Mouse (Mus musculus): Measurements from ENCODE around the gene Mrgpre. TPM values are rescaled to one million over a fixed set of nuclear protein-coding genes. Genes with fewer than 3 reads are reported as not detected.

Mrgpre gene
- total RNA-seq, 2 experiments from 2014 or later: 6.4 to 7.2 TPM

DNA sequence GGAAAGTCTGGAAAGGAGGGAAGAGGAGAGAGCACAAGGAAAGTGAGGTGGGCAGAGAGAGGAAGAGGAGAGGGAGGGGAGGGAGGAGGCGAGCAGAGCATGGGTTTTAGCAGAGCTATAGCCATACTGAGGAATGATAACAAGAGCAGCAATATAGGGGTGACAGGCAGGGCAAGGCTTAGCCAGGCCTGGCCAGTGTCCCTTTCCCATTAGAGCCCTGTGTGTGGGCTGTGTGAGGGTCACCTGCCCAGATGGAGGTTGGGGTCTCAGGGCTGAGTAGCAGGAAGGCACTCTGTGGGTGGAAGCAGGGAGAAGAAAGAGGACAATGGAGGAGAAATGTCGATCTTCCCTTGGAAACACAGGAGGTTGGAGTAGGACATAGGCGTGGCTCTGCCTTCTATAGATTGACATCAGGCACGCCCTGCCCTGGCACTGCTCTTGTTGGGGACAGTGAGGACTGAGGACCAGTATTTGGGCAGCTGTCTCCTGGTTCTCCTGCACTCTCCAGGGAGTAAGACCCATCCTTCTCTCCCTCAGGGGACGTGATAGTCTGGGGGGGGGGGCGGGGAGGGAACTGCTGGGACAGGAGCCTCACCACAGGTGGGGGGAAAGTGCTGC is 813 bp downstream of the Mrgpre start:
- DNase-seq (ENCODE audit: low spot score in 2 of 2): no peak

- DNase-seq (ENCODE audit: low spot score in 2 of 2): no peak
Measured at GRCm38 (mm10) chr7:143777375-143777774, 6.9 kb downstream of the Mrgpre start.

- no peak for DNase-seq (ENCODE audit: low spot score in 2 of 2)
Measured at GRCm38 (mm10) chr7:143776137-143776536, 8.2 kb downstream of the Mrgpre start.

GRCm38 (mm10) chr7:143769461-143769860 is 14.8 kb downstream of the Mrgpre start:
- DNase-seq (ENCODE audit: low spot score in 2 of 2): no peak

DNA sequence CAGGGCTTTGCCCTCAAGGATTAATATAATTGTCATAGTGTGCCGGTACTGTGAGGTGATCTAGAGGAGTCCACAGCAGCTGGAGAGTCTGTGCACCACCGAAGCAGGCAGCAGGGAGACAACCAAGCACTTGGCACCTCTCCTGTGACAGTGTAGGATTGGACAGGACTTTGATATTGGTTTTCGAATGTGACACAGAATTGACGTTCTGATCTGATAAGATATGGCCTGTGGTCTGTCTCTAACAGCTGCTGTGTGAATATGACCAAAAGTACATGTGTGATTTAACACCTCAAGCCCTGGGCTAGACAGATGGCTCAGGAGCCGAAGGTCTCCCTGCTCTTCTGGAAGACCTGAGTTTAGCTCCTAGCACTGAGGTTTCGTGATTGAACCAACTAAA is 16.0 kb downstream of the Mrgpre start:
- DNase-seq (ENCODE audit: low spot score in 2 of 2): no peak

DNA sequence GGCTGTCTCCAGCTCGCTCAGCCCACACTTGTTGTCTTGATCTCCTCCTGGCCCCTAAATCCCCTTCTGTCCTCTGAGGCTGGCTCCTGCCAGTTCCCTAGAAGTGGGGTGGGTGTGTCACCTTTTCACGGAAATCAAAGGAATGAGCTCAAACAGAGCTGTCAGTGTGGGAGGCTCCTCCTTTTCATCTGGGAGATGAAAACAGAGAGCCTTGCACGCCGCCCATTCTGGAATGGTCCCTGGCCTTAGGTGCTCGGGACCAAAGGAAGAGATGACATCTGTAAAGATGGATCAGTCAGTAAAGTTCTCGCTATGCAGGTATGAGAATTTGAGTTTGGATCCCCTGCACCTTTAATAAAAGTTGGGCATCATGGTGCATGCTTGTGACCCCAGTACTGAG is 17.4 kb downstream of the Mrgpre start, which contains the start of gene Mrgprg:
Gene Mrgprg, minus strand, starts transcription at position 101 of the 400 bp plus-strand sequence.
- DNase-seq (ENCODE audit: low spot score in 2 of 2): no peak

DNA sequence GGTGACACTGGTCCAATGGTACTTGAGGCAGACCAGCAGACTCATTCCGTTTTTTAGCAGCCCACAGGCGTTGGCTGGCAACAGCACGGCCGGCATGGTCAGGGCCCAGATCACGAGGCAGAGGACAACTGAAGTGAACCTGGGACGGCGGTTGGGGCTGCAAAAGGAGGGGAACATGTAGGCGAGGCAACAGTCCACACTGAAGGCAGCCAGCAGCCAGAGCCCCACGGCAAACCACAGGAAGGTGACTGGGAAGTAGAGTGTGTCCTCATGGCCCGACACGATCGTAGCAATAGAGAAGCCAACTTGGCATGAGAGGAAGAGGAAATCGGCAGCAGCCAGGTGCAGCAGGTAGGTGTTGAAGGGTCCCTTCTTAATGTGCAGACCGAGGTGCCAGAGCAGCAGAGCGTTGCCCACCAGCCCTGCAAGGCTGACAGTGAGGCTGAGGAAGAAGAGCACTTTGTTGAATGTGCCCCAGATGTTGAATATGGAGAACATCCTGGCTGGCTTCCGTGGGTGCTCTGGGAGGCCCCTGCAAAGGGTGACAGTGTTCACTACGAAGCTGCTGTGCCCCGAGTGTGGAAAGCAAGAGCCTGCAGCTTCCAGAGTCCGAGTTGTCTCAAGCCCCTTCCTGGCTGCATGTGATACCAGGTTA is 19.3 kb downstream of the Mrgpre start:
- DNase-seq (ENCODE audit: low spot score in 2 of 2): no peak

DNA sequence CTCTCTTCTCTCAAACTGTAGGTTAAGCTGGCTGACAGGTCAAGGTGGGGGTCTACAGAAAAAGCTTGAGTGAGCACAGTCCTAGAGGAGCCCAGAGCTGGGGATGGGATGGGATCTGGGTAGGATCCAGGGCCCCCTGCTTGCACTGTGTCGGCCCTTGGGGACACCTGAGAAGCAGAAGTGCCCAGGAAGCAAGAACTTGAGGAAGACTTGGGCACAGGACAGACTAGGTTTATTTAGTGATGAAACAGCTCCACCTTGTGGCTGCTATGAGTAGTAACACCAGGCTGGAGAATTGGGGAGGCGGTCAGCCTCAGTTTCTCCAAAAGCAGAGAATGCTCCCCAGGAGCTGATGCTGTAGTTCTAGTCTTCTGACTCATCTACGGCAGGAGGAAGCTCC is 20.5 kb downstream of the Mrgpre start:
- no peak for DNase-seq (ENCODE audit: low spot score in 2 of 2)

DNA sequence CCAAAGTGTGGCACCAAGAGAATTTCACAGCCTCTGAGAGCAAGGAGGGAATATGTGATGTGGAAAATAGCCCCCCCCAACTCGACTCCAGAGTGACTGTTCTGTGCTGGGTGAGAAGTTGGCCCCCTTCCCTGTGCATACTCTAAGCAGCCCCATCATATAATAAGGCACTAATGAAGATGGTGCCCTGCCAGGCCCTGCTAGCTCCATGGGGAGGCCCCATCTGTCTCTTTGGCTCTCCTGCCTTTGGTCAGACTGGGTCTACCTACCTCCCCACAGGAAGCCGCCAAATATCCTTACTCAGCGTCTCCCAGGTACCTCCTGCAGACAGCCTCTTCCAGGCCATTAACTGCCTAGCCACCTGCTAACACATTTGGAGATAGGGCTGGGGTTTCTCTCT is 25.3 kb downstream of the Mrgpre start:
- no peak for DNase-seq (ENCODE audit: low spot score in 2 of 2)

DNA sequence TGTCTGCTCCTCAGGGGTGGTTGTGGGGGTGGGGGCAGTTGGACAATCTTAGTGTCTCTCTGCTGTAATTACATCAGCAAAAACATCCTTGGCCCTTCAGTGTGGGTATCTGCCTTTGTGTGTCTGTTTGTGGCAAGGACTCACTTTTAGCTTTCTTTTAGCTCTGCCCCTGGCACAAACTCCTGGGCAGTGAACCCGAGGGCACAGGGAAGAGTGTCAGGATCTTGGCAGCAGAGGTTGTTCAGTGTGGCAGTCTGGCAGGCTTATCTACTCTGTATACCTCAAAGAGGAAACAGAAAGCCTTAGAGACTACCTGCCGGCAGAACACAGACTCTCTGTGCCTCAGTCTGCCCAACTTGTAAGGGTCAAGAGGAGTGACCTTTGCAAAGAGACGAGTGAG is 26.6 kb downstream of the Mrgpre start:
- peak in 1 of 2 experiments; percentile 22 for DNase-seq (ENCODE audit: low spot score in 2 of 2)

DNA sequence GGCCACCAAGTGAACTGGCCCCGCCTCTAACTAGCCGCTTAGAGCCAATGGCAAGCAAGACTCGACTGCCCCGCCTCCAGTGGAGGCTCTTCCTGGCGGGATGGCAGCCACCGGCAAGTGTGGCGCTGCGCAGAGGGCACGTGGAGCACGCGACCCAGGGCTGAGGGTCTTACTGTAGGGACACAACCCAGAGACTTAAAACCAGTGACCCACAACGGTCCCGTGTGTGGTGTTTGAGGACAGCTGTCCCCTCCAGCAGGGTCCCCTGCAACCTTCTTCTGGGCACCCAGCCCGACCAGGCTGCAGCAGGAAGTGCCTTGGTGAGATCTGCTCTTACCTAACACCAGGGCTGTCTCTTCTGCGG is 27.3 kb downstream of the Mrgpre start:
- DNase-seq (ENCODE audit: low spot score in 2 of 2): peak; percentile 71 to 76

- DNase-seq (ENCODE audit: low spot score in 2 of 2): peak; percentile 59 to 72
Measured at GRCm38 (mm10) chr7:143756125-143757026, 27.9 kb downstream of the Mrgpre start, which contains the start of gene Osbpl5. TSS of gene Osbpl5 (minus strand) at chr7:143756985.

DNA sequence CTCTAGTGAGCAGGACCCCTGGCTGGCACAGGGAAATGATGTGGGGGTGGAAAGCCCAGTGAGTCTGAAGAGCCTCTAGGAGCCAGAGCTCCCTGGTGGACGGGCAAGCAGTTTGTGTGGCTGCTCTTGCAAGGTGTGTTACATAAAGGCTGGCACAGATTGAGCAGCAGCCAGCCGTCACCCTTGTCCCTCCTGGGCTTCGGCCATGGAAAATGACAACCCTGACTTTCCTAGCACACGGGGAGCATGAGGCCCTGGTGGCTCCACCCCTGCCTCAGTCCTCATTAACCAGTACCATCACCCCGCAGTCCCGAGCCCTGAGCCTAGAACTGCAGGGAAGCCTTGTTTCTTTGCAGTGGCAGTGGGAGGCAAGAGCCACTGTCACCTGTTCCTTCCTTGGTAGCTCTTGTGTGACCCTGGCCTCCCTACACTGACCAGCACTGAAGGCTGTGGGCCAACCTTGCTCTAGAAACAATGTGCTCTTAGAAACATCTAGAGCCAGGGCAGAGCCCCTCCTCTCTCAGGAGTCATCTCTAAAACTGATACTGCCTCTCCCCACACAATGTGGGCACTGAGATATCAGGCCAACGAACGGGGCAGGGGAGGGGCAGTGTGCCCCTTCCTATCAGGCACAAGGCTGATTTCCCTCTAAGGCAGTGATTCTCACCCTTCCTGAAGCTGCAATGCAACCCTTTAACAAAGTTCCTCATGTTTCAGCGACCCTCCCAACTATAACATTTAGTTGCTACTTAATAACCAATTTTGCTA is 28.8 kb downstream of the Mrgpre start:
- DNase-seq (ENCODE audit: low spot score in 2 of 2): no peak

DNA sequence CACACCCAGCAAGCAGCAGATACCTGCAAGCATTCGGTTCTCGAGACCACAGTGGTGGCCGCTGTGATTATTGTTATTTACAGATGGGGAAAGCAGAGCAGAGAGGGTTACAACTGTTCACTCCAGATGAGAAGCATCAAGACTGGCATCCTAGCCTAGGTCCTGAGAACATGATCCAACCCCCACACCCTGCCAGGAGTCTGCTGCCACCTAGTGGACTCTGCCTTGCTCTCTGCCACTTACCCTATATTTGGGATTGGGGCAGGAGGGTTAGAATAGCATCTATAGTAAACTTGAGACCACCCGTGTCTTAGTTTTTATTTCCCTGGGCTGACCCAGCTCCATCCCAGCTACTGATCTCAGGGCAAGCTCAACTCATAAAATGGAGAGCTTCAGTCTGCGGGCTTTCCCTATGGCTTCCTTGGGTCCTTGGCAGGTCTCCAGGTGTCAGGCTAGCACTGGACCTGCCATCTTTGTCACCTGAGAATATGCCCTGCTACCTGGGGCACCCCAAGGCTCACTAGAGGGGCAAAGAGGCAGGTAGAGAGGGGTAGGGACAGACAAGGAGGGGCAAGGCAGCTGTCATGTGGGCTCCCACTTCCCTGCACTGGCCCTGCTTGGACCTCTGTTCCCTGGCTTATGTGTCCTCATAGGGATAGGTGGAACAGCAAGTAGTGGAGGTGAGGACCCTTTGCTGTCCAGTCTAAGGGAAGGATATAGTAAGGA is 30.1 kb downstream of the Mrgpre start:
- DNase-seq (ENCODE audit: low spot score in 2 of 2): peak; percentile 48 to 75

GRCm38 (mm10) chr7:143752606-143753005 is 31.7 kb downstream of the Mrgpre start:
- no peak for DNase-seq (ENCODE audit: low spot score in 2 of 2)

DNA sequence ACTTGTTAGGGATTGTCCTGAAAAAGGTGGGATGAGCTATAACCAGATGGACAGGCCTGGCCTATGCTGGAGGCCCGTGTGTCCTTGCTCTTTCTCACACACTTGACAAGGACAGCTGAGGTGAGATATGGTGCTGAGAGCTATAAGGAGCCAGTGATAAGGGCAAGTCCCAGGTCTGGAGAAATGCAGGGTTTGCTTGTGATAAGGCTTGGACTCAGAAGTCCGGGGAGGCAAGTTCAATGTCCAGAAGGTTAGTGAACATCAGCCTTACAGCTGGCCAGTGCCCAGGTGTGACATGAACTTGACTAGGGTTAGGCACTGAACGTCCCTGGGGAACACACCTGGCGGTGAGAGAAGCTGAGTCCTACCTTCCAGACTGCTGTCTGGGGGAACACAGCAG is 32.2 kb downstream of the Mrgpre start:
- no peak for DNase-seq (ENCODE audit: low spot score in 2 of 2)

GRCm38 (mm10) chr7:143751380-143751779 is 32.9 kb downstream of the Mrgpre start:
- DNase-seq (ENCODE audit: low spot score in 2 of 2): no peak

GRCm38 (mm10) chr7:143749045-143749444 is 35.3 kb downstream of the Mrgpre start:
- DNase-seq (ENCODE audit: low spot score in 2 of 2): no peak

- DNase-seq (ENCODE audit: low spot score in 2 of 2): peak; percentile 90 to 95
Measured at GRCm38 (mm10) chr7:143748041-143748868, 36.0 kb downstream of the Mrgpre start.

DNA sequence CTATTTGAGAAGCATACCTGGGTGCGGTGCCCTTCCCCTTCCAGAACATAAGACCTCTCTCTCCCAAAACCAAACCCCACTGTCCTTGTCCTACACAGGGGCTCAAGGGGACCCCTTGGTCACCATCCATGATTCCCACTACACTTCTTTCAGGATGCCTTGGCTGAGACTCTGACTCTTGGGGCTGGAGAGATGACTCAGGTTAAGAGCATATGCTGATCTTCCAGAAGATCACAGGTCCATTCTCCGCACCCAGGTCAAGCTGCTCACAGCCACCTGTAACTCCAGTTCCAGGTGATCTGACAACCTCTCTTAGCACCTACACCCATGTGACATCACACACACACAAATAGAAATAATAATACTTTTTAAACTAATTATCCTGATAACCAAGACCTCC is 43.6 kb downstream of the Mrgpre start:
- no peak for DNase-seq (ENCODE audit: low spot score in 2 of 2)
